Mouse (Mus musculus) cerebellum, adult 8-10 months (tissue): Measurements from ENCODE around the gene Kank2.

ENCODE experiments used
- DNase-seq: peaks from one replicate; pipeline ENCODE4 v3.0.0; 2022

Kank2 gene

DNA sequence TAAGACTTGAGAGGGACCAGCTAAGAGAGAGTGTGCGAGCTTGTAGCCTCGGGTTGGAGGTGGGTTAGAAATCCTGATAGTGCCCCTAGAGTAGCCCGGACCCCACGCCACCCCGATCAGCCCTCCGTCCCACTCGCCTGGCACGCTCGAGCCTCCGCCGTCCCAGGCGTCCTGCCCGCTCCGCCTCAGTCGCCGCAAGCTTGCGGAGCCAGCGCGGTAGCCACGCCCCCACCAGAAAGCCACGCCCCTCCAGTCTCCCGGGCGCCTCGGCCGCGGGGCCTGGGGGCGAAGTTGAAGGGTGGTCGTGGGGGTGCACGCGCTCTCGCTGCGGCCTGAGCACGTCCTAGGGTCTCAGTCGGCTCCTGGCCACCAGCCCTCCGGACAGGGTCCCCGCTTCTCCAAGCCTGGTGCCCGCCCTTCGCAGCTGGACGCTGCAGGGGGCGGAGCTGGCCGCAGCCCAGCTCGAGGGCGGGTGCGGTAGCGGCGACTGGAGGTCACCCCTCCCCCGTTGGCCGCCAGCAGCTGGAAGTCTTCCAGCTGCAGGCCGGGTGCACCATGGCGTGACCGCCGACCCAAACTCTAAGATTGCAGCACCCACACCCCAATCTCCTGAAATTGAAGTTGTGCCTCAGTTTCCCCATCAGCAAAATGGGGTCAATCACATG is at the start of gene Kank2:
TSS of gene Kank2 (minus strand) at position 400 of the 665 bp plus-strand sequence.
- peak; percentile 76 for DNase-seq

GRCm38 (mm10) chr9:21847926-21848325 is 49.4 kb upstream of the Kank2 start:
- DNase-seq: no peak

DNA sequence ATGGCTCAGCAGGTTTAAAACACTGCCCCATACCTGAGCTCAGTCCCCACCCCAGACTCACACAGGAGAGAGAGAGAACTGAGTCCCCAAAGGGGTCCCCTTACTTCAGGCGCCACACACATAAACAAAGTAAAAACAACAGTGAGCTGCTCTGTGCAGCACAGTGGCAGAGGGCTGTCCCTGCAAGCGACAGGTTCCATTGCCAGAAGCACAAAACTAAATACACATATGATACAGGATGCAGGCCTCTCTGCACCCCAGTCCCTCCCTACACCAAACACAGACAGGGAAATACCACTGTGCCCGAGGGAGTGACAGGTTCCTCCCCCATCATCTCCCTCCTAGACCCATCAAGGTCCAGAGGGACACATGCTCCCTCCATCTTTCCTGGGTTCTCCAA is 48.9 kb upstream of the Kank2 start:
- no peak for DNase-seq

GRCm38 (mm10) chr9:21846755-21847341 is 48.3 kb upstream of the Kank2 start:
- DNase-seq: no peak

- no peak for DNase-seq
Observed at GRCm38 (mm10) chr9:21845381-21846080, 47.0 kb upstream of the Kank2 start.

DNA sequence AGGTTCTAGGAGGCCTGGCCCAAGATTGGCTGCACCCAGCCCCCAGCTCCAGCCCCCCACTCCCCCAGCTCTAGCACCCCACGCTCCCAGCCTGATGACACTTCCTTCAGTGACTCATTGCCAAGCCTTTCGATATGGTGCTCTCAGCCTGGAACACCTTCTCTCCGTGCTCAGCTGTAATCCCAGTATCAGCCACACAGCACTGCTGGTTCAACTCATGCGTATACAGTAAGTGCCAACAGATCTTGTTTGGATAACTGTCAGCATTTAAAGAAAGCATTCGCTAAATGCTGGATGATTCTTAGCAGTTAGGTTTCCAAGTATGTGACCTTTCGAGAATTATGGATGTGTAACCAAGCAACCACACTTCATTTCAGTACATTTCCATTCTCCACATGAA is 44.5 kb upstream of the Kank2 start:
- no peak for DNase-seq

DNA sequence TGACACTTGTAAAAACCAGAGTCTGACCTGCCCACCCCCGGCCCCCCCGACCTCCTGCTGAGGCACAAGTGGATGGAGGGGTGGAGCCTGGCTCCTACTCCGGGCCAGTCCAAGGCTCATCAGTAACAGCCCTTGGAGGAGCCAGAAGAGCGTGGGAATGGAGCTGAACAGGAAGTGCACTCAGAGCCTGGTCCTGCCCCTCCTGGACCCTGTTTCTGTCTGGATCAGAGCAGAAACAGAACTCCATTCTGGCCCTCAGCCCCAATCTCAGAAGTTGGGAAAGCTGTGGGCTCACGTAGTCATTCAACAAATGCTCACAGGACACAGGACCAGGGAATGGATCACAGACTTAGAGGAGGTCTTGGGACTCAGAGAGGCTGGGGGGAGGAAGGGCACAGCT is 43.8 kb upstream of the Kank2 start:
- no peak for DNase-seq

GRCm38 (mm10) chr9:21841340-21841739 is 42.8 kb upstream of the Kank2 start:
- DNase-seq: no peak

DNA sequence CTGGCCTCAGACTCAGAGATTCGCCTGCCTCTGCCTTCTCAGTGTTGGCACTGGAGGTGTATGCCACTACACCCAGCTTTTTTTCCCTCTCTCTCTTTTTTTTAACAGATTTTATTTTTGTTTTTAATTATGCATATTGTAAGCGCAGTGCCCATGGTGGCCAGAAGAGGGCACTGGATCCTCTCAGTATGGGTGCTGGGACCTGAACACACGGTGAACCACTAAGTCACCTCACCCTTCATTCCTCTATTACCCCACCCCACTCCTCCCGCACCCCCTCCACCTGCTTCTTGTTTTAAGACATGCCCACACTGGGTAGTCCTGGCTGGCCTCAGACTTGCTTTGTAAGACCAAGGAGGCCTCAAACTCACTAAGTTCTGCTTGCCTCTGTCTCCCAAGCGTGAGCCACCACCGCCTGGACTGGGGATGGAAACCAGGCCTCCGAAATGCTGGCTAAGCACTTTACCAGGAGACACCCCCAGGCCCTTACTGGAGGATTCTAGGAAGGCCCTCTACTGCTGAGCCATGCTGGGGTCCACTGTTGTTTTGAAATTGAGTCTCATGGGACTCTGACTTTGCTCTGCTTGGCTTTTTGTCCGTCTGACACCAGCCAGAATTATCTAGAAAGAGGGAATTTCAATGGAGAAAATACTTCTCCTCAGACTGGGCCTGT is 41.7 kb upstream of the Kank2 start:
- DNase-seq: peak; percentile 41

- DNase-seq: no peak
Observed at GRCm38 (mm10) chr9:21837690-21838089, 39.1 kb upstream of the Kank2 start.

DNA sequence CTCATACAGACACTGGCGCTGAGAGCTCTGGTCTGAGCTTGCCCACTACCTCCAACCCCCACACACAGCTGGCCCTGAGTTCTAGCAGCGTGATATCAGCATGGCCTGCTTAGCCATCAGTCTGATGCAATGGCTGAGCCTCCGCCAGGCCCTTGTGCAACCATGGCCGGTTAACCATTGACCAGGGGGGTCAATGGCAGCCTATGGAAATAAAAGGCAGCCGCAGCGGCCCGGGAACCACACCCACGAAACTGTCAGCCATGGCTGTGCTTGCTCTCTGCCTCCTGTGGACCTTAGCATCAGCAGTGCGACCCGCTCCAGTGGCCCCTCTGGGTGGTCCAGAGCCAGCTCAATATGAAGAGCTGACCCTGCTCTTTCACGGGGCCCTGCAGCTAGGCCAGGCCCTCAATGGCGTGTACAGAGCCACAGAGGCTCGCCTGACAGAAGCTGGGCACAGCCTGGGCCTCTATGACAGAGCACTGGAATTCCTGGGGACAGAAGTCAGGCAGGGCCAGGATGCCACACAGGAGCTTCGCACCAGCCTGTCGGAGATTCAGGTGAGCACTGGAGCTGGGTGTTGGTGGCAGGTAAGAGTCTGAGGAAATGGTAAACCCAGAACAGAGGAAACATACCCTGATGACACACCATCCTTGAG is 36.8 kb upstream of the Kank2 start, which contains the start of gene Angptl8:
TSS of gene Angptl8 (plus strand) at position 253 of the 655 bp plus-strand sequence.
- DNase-seq: no peak

GRCm38 (mm10) chr9:21831558-21832240 is 33.2 kb upstream of the Kank2 start:
- DNase-seq: no peak

GRCm38 (mm10) chr9:21830936-21831335 is 32.4 kb upstream of the Kank2 start:
- no peak for DNase-seq

DNA sequence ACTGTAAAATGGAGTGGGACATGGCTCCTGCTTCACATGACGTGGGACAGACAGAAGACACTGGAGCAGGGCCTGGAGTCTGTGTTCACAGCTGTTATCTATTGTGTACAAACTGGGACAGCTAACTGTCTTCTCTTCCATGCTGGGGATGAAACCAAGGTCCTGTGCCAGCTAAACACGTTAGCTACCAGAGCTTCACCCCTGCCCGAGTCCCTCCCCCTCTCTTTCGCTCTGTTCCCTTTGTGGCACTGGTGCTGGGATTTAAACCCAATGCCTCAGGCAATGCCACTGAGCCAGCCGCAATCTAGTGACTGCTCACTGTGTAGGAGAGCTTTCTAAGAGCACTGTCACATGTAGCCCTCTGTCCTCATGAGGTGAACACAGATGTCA is 31.9 kb upstream of the Kank2 start:
- no peak for DNase-seq

- no peak for DNase-seq
Observed at GRCm38 (mm10) chr9:21829834-21830460, 31.4 kb upstream of the Kank2 start.

DNA sequence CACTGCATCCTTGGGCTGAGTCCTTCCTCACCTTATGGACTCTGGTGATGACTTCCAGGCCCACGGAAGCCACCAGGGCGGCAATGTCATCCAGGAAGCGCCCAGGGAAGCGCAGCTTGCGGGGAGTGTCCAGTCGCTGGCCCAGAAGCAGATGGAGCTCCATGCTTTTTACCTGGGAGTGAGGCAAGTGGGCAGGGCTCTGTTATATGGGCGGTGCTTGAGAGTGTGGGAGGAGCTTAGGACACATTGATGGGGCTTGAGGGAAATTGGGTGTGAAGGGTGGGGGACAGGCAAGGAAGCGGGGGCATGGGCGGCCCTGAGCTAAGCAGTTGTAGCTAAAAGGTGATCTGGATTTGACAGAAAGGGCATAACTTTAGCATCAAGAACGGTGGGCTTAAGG is 25.8 kb upstream of the Kank2 start:
- DNase-seq: no peak

GRCm38 (mm10) chr9:21823957-21824356 is 25.4 kb upstream of the Kank2 start:
- no peak for DNase-seq

- DNase-seq: no peak
Observed at GRCm38 (mm10) chr9:21822686-21823085, 24.1 kb upstream of the Kank2 start.

- DNase-seq: no peak
Observed at GRCm38 (mm10) chr9:21820183-21820582, 21.6 kb upstream of the Kank2 start.

DNA sequence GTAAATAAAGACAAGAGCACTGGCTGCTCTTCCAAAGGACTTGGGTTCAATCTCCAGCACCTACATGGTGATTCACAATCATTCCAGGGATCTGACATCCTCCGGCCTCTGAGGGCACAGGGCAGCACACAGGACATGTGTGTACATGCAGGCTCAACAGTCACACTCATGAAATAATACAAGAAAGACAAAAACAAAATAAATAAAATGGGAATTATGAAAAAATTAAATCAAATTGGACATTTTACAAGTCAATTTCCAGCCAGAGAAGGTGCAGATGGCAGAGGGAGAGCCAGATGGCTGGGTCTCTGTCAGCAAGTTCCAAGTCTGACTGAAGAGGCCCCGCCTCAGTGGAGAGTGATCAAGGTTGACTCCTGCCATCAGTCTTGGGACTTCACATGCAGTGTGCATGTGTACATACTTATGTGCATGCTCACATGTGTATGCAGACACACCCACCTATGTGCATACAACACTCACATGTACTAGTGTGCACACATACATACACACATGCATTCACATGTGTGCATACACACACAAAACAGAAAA is 20.7 kb upstream of the Kank2 start:
- DNase-seq: peak; percentile 44

DNA sequence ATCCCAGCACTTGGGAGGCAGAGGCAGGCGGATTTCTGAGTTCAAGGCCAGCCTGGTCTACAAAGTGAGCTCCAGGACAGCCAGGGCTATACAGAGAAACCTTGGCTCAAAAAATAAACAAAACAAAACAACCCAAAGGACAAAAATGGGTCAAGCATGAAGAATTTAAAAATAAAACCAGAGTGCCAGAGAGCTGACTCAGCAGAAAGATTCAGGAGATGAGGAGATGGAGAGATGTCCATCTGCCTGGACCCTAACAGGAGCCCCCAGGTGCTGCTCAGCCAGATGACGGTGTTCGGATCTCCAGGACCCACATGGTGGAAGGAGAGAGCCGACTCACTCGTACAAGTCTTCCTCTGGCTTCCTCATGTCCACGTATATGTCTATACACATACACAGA is 20.0 kb upstream of the Kank2 start:
- no peak for DNase-seq

DNA sequence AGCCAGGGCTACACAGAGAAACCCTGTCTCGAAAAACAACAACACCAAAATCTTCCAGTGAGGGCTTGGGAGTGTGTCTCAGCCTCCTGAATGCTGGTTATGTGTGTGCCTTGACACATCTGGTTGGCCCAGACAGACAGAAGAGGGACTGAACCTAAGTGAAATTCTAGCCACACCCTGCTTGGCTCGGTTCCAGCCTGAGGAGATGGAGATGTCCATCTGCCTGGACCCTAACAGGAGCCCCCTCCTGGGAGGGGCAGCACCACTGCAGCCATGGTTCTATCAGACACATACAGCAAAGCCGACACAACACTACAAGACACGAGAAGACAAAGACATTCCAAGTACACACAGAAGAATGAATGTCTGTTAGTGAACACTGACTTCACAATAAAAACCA is 19.6 kb upstream of the Kank2 start:
- no peak for DNase-seq
